Mouse (Mus musculus) induced T-regulatory cell, adult 2 months (primary cell): ENCODE data around the gene Ttf2.
A peak's percentile ranks its signal among the peaks of the same experiment; 100 is the strongest.

Experiments
- DNase-seq: peaks from one replicate; pipeline ENCODE4 v3.0.0-alpha.2; 2012; ENCODE audit warnings: low read depth

Ttf2 gene

GRCm38 (mm10) chr3:100969176-100969917 is at the start of gene Ttf2:
Gene Ttf2 (minus strand): TSS chr3:100969663.
- DNase-seq, result peak; percentile 97

- no peak for DNase-seq
Observed at GRCm38 (mm10) chr3:101018494-101018893, 49.0 kb upstream of the Ttf2 start.

GRCm38 (mm10) chr3:101016050-101016449 is 46.6 kb upstream of the Ttf2 start:
- no peak for DNase-seq

GRCm38 (mm10) chr3:101015254-101015653 is 45.8 kb upstream of the Ttf2 start:
- DNase-seq, result no peak

GRCm38 (mm10) chr3:101013536-101013935 is 44.1 kb upstream of the Ttf2 start:
- DNase-seq, result peak; percentile 65

GRCm38 (mm10) chr3:101013005-101013404 is 43.5 kb upstream of the Ttf2 start:
- no peak for DNase-seq

GRCm38 (mm10) chr3:101012597-101012996 is 43.1 kb upstream of the Ttf2 start:
- DNase-seq, result peak; percentile 83

GRCm38 (mm10) chr3:101012131-101012571 is 42.7 kb upstream of the Ttf2 start:
- DNase-seq, result peak; percentile 89

- peak; percentile 64 for DNase-seq
Observed at GRCm38 (mm10) chr3:101011203-101011600, 41.7 kb upstream of the Ttf2 start.

- peak; percentile 90 for DNase-seq
Observed at GRCm38 (mm10) chr3:101010589-101011202, 41.2 kb upstream of the Ttf2 start.

GRCm38 (mm10) chr3:101007112-101007782 is 37.8 kb upstream of the Ttf2 start:
- no peak for DNase-seq

- DNase-seq, result no peak
Observed at GRCm38 (mm10) chr3:101005392-101005791, 35.9 kb upstream of the Ttf2 start.

GRCm38 (mm10) chr3:101003575-101004356 is 34.3 kb upstream of the Ttf2 start:
- no peak for DNase-seq

GRCm38 (mm10) chr3:100999732-101000131 is 30.3 kb upstream of the Ttf2 start:
- DNase-seq, result no peak

GRCm38 (mm10) chr3:100998904-100999340 is 29.5 kb upstream of the Ttf2 start:
- peak; percentile 95 for DNase-seq

- DNase-seq, result no peak
Observed at GRCm38 (mm10) chr3:100997785-100998570, 28.5 kb upstream of the Ttf2 start.

- DNase-seq, result no peak
Observed at GRCm38 (mm10) chr3:100994252-100994651, 24.8 kb upstream of the Ttf2 start.

GRCm38 (mm10) chr3:100993718-100994117 is 24.3 kb upstream of the Ttf2 start:
- DNase-seq, result no peak

GRCm38 (mm10) chr3:100993158-100993557 is 23.7 kb upstream of the Ttf2 start:
- DNase-seq, result no peak

GRCm38 (mm10) chr3:100990231-100990630 is 20.8 kb upstream of the Ttf2 start:
- DNase-seq, result no peak

GRCm38 (mm10) chr3:100989417-100989816 is 20.0 kb upstream of the Ttf2 start:
- DNase-seq, result no peak
